Mouse (Mus musculus): Measurements from ENCODE around the gene Dip2c. TPM values are rescaled to one million over a fixed set of nuclear protein-coding genes. Genes with fewer than 3 reads are reported as not detected.

Gene Dip2c
- polyA plus RNA-seq, 1 experiment from 2014 or later: 2.6 TPM

DNA sequence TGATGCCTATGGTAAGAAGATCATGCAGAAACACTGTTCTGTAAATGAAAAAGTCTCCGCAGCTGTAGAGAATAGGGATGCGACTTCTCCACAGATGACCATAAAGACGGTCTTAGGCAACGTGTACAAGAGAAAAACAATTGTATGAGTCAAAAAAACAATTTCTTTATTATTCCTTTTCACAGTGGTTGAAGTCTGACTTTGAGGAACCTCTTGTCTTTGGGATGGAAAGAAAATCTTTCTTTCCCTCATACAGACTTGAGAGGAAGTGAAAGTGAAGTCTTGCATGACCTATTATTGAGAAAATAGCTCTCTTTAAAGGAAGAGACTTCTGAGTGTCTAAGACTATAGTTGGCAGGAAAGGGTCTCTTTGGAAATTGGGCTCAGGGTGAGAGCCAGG, 132.7 kb downstream of the Dip2c start:
- no peaks in the 10 kb centered on the region for H3K4me1 ChIP-seq (replicated peaks; ENCODE audit: control insufficient read depth, insufficient read depth)
- H3K36me3 ChIP-seq (ENCODE audit: control insufficient read depth, insufficient read depth, low read length): no peaks in the 10 kb centered on the region
- ATAC-seq (ENCODE audit: low FRiP score, low TSS enrichment) (no peak), DNase-seq (ENCODE audit: low spot score) (no peak)
- TF ChIP-seq CTCF (IDR thresholded peaks at IDR 0.05; ENCODE audit: low read depth): no peak
- no peak for TF ChIP-seq EP300 (optimal IDR thresholded peaks at IDR 0.05)
- no peaks in the 10 kb centered on the region for H3K9me3 ChIP-seq (ENCODE audit: control insufficient read depth, low read length)
- no peak overlapping the region for H3K4me3 ChIP-seq (ENCODE audit: low read depth, low read length)
- H3K4me2 ChIP-seq (replicated peaks; ENCODE audit: low read depth): no peak overlapping the region
- no peak overlapping the region for H3K9ac ChIP-seq (ENCODE audit: low read length)
- H3K27me3 ChIP-seq (ENCODE audit: control insufficient read depth, insufficient read depth, low read length): no peaks in the 10 kb centered on the region
- H3K27ac ChIP-seq (replicated peaks): no peak overlapping the region
- WGBS: 94% methylated on average over 4 of the region's 4 CpGs

DNA sequence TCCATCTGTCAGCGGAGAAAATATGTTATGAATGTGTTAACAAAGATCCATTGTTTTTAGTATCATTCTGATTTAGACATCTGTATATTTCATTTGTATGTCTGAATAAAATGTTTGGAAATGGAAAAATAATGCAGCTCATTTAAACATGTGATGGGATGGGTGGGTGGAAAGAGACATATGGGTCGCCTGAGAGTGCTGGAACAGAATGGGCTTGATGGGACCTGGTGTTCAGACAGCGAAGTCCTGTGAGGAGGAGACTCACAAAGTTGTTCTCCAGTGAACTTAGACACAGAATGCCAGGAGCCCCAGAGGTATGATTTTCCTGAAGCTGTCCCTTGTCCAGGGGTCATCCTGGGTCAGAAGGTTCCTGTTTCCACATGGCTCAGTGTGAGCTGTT, 142.1 kb downstream of the Dip2c start:
- Histone ChIP-seq H3K9ac (ENCODE audit: low read length) (no peak overlapping the region), H3K4me1 (replicated peaks; ENCODE audit: control insufficient read depth, insufficient read depth) (0 out of 2 replicates have a peak, but pooled peaks cover 2% of the 10 kb centered on the region), H3K27me3 (ENCODE audit: control insufficient read depth, insufficient read depth, low read length) (no peaks in the 10 kb centered on the region), H3K4me2 (replicated peaks; ENCODE audit: low read depth) (no peak overlapping the region), H3K9me3 (ENCODE audit: control insufficient read depth, low read length) (no peaks in the 10 kb centered on the region), H3K27ac (replicated peaks) (no peak overlapping the region), H3K36me3 (ENCODE audit: control insufficient read depth, insufficient read depth, low read length) (no peaks in the 10 kb centered on the region), H3K4me3 (ENCODE audit: low read depth, low read length) (no peak overlapping the region)
- 93% methylated on average over 3 of the region's 3 CpGs for WGBS
- ATAC-seq (ENCODE audit: low FRiP score, low TSS enrichment) (no peak), DNase-seq (ENCODE audit: low spot score) (no peak)
- TF ChIP-seq EP300 (optimal IDR thresholded peaks at IDR 0.05) (no peak), CTCF (IDR thresholded peaks at IDR 0.05; ENCODE audit: low read depth) (no peak)

DNA sequence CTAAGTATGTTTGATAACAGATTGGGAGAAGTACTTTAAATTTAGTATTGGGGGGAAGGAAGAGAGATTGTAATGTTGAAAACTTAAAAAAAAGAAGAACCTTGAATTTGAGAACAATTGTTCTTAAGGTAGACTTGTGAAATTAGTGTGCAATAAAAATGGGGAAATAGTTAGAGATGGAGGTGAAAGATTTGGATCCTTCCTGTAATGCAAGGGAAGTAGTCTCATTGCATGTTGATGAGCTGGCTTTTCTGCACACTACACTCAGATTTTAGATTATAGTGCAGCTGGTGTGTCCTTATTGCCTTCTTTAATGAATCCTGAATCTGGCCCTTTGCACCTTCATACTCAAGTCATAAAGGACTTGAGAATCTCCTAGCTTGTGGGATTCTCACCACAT, 142.9 kb downstream of the Dip2c start:
- Histone ChIP-seq H3K4me2 (replicated peaks; ENCODE audit: low read depth) (no peak overlapping the region), H3K4me3 (ENCODE audit: low read depth, low read length) (no peak overlapping the region), H3K27ac (replicated peaks) (no peak overlapping the region), H3K9ac (ENCODE audit: low read length) (no peak overlapping the region), H3K36me3 (ENCODE audit: control insufficient read depth, insufficient read depth, low read length) (no peaks in the 10 kb centered on the region), H3K27me3 (ENCODE audit: control insufficient read depth, insufficient read depth, low read length) (no peaks in the 10 kb centered on the region), H3K4me1 (replicated peaks; ENCODE audit: control insufficient read depth, insufficient read depth) (0 out of 2 replicates have a peak, but pooled peaks cover 2% of the 10 kb centered on the region), H3K9me3 (ENCODE audit: control insufficient read depth, low read length) (no peaks in the 10 kb centered on the region)
- ATAC-seq (ENCODE audit: low FRiP score, low TSS enrichment) (no peak), DNase-seq (ENCODE audit: low spot score) (no peak)
- TF ChIP-seq EP300 (optimal IDR thresholded peaks at IDR 0.05) (no peak), CTCF (IDR thresholded peaks at IDR 0.05; ENCODE audit: low read depth) (no peak)

DNA sequence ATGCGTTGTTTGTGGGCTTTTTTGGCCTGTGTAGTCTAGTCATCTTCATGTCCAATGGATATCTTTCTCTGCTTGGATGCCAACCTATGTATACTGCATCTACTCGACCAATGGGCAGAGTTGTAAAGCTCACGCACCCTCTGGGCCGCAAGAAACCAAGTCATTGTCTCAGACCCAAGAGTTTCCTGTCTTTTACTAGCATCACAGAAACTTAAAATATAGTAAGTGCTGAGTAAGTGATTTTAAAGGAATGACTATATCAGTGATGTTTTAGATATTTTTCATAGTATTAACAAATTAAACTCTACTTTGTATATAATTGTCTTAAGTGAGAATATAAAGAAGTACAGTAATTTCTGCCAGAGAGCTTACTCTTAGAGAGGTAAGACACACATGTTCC, 145.6 kb downstream of the Dip2c start:
- Histone ChIP-seq H3K27me3 (ENCODE audit: control insufficient read depth, insufficient read depth, low read length) (no peaks in the 10 kb centered on the region), H3K9ac (ENCODE audit: low read length) (no peak overlapping the region), H3K4me1 (replicated peaks; ENCODE audit: control insufficient read depth, insufficient read depth) (0 out of 2 replicates have a peak, but pooled peaks cover 2% of the 10 kb centered on the region), H3K4me3 (ENCODE audit: low read depth, low read length) (no peak overlapping the region), H3K4me2 (replicated peaks; ENCODE audit: low read depth) (no peak overlapping the region), H3K36me3 (ENCODE audit: control insufficient read depth, insufficient read depth, low read length) (no peaks in the 10 kb centered on the region), H3K9me3 (ENCODE audit: control insufficient read depth, low read length) (no peaks in the 10 kb centered on the region), H3K27ac (replicated peaks) (no peak overlapping the region)
- DNase-seq (ENCODE audit: low spot score): no peak
- no peak for ATAC-seq (ENCODE audit: low FRiP score, low TSS enrichment)
- WGBS: 92% methylated on average over 4 of the region's 4 CpGs
- TF ChIP-seq CTCF (IDR thresholded peaks at IDR 0.05; ENCODE audit: low read depth) (no peak), EP300 (optimal IDR thresholded peaks at IDR 0.05) (no peak)

DNA sequence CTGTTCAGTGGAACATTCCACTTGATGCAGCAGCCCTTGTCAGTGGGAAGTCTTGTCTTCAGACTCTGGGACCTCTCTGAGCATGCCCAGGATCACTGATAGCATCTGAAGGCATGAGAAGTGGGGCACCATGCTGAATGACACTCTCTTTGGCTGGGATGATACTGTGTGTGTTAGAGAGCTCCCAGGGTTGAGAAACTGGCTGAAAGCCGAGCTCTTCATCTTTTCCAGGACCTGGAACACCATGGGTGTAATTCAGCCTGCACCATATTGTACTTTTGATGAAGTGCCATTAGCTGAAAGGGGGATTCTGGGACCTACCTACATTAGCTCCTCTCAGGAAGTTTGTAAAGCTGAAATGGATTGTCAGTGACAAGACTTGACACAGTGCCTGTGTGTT, 146.5 kb downstream of the Dip2c start:
- Histone ChIP-seq H3K9ac (ENCODE audit: low read length) (no peak overlapping the region), H3K4me3 (ENCODE audit: low read depth, low read length) (no peak overlapping the region), H3K36me3 (ENCODE audit: control insufficient read depth, insufficient read depth, low read length) (no peaks in the 10 kb centered on the region), H3K9me3 (ENCODE audit: control insufficient read depth, low read length) (no peaks in the 10 kb centered on the region), H3K27me3 (ENCODE audit: control insufficient read depth, insufficient read depth, low read length) (no peaks in the 10 kb centered on the region), H3K4me1 (replicated peaks; ENCODE audit: control insufficient read depth, insufficient read depth) (0 out of 2 replicates have a peak, but pooled peaks cover 2% of the 10 kb centered on the region), H3K27ac (replicated peaks) (no peak overlapping the region), H3K4me2 (replicated peaks; ENCODE audit: low read depth) (no peak overlapping the region)
- ATAC-seq (ENCODE audit: low FRiP score, low TSS enrichment): no peak
- no peak for TF ChIP-seq EP300 (optimal IDR thresholded peaks at IDR 0.05)
- 74% methylated on average over 1 of the region's 1 CpGs for WGBS
- DNase-seq (ENCODE audit: low spot score): no peak

DNA sequence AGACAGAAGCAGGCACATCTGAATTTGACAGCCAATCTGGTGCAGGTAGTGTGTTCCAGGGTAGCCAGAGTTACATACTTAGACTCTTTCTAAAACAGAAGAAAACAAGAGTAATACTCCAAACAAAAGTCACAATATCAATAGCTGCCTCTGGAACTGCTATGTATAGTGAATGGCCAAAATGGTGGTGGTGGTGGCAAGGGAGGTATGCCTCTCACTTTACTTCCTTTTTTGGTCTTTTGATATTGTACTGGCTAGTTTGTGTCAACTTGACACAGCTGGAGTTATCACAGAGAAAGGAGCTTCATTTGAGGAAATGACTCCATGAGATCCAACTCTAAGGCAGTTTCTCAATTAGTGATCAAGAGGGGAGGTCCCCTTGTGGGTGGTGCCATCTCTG, 148.1 kb downstream of the Dip2c start:
- Histone ChIP-seq H3K4me3 (ENCODE audit: low read depth, low read length) (no peak overlapping the region), H3K4me2 (replicated peaks; ENCODE audit: low read depth) (no peak overlapping the region), H3K27me3 (ENCODE audit: control insufficient read depth, insufficient read depth, low read length) (no peaks in the 10 kb centered on the region), H3K27ac (replicated peaks) (no peak overlapping the region), H3K9ac (ENCODE audit: low read length) (no peak overlapping the region), H3K36me3 (ENCODE audit: control insufficient read depth, insufficient read depth, low read length) (no peaks in the 10 kb centered on the region), H3K4me1 (replicated peaks; ENCODE audit: control insufficient read depth, insufficient read depth) (0 out of 2 replicates have a peak, but pooled peaks cover 2% of the 10 kb centered on the region), H3K9me3 (ENCODE audit: control insufficient read depth, low read length) (no peaks in the 10 kb centered on the region)
- no peak for DNase-seq (ENCODE audit: low spot score)
- TF ChIP-seq CTCF (IDR thresholded peaks at IDR 0.05; ENCODE audit: low read depth) (no peak), EP300 (optimal IDR thresholded peaks at IDR 0.05) (no peak)
- no peak for ATAC-seq (ENCODE audit: low FRiP score, low TSS enrichment)
